Mouse (Mus musculus) cerebellum, adult 9-10 months (tissue): ENCODE results near the gene Mpig6b.

Experiments used
- DNase-seq: peaks from one replicate; pipeline ENCODE4 v3.0.0; 2022

The Mpig6b gene

GRCm38 (mm10) chr17:35085208-35085865 is 19.4 kb upstream of the Mpig6b start, which contains the start of gene Ly6g6f:
Gene Ly6g6f, minus strand, starts transcription at chr17:35085610.
- DNase-seq: no peak

- no peak for DNase-seq
Measured at GRCm38 (mm10) chr17:35083929-35084497, 18.0 kb upstream of the Mpig6b start.

GRCm38 (mm10) chr17:35082841-35083576 is 17.0 kb upstream of the Mpig6b start:
- peak; percentile 87 for DNase-seq

- no peak for DNase-seq
Measured at GRCm38 (mm10) chr17:35080710-35081109, 14.7 kb upstream of the Mpig6b start.

- DNase-seq: no peak
Measured at GRCm38 (mm10) chr17:35080248-35080647, 14.3 kb upstream of the Mpig6b start.

GRCm38 (mm10) chr17:35079778-35080177 is 13.8 kb upstream of the Mpig6b start:
- DNase-seq: no peak

GRCm38 (mm10) chr17:35077786-35078233 is 11.8 kb upstream of the Mpig6b start, which contains the start of gene Ly6g6d:
Gene Ly6g6d, minus strand, starts transcription at chr17:35078065.
- no peak for DNase-seq

GRCm38 (mm10) chr17:35077285-35077684 is 11.3 kb upstream of the Mpig6b start:
- DNase-seq: no peak

GRCm38 (mm10) chr17:35076507-35077176 is 10.7 kb upstream of the Mpig6b start, which contains the start of gene Ly6g6e:
Gene Ly6g6e, plus strand, starts transcription at chr17:35076902.
- DNase-seq: no peak

GRCm38 (mm10) chr17:35074097-35074496 is 8.1 kb upstream of the Mpig6b start:
- peak; percentile 90 for DNase-seq

- no peak for DNase-seq
Measured at GRCm38 (mm10) chr17:35071454-35071853, 5.5 kb upstream of the Mpig6b start.

- DNase-seq: peak; percentile 96
Measured at GRCm38 (mm10) chr17:35070556-35071229, 4.7 kb upstream of the Mpig6b start.

GRCm38 (mm10) chr17:35068213-35068914 is 2.4 kb upstream of the Mpig6b start:
- DNase-seq: no peak

GRCm38 (mm10) chr17:35064951-35065947 is 735 bp downstream of the Mpig6b start, which contains the start of gene Ly6g6c:
Gene Ly6g6c, plus strand, starts transcription at chr17:35065388.
- peak; percentile 71 for DNase-seq

GRCm38 (mm10) chr17:35064378-35064877 is 1.6 kb downstream of the Mpig6b start:
- DNase-seq: peak; percentile 78

GRCm38 (mm10) chr17:35063466-35063865 is 2.5 kb downstream of the Mpig6b start:
- DNase-seq: no peak

- DNase-seq: no peak
Measured at GRCm38 (mm10) chr17:35061299-35061698, 4.7 kb downstream of the Mpig6b start.

GRCm38 (mm10) chr17:35060737-35061297 is 5.2 kb downstream of the Mpig6b start:
- peak; percentile 50 for DNase-seq

GRCm38 (mm10) chr17:35060071-35060470 is 5.9 kb downstream of the Mpig6b start:
- DNase-seq: peak; percentile 62
